Comparison of ENCODE assay signal across 20 mouse cellular contexts in genomic region chr7:129819651-129820050, GRCm38 (mm10).
DNase-seq lines count a peak whose midpoint lies in the region; ATAC-seq and TF ChIP-seq lines count a peak whose summit lies in the region.
"Had no signal": no experiment of that assay in that cellular context is flagged by ENCODE, and none has a peak within 500 bp of the region (broad histone marks: within the 10 kb centered on the region; RNA-seq: fewer than 3 reads in every experiment).

No protein-coding gene starts in this region.

- TF ChIP-seq CTCF in kidney, postnatal 0 days (IDR thresholded peaks at IDR 0.05; ENCODE audit: low read depth), result no peak

- WGBS in kidney, postnatal 0 days, result 84% methylated on average over 5 of the region's 5 CpGs
- 83% methylated on average over 5 of the region's 5 CpGs for WGBS in midbrain, embryonic 11.5 days
- WGBS in midbrain, embryonic 13.5 days, result 80% methylated on average over 5 of the region's 5 CpGs
- WGBS in heart, embryonic 15.5 days, result 46% methylated on average over 5 of the region's 5 CpGs
- WGBS in hindbrain, embryonic 16.5 days, result 79% methylated on average over 5 of the region's 5 CpGs

- H3K4me2 ChIP-seq in kidney, postnatal 0 days (ENCODE audit: low read length), result no peak overlapping the region
- H3K4me2 ChIP-seq in midbrain, embryonic 11.5 days, result no peak overlapping the region
- H3K4me2 ChIP-seq in midbrain, embryonic 13.5 days (replicated peaks), result no peak overlapping the region
- H3K4me2 ChIP-seq in heart, embryonic 15.5 days, result no peak overlapping the region
- H3K4me2 ChIP-seq in hindbrain, embryonic 16.5 days (ENCODE audit: low read length), result no peak overlapping the region
- H3K4me2 ChIP-seq: forebrain, embryonic 13.5 days; hindbrain, embryonic 12.5 days; liver, embryonic 11.5 days; neural tube, embryonic 15.5 days had no signal

- no peaks in the 10 kb centered on the region for H3K9me3 ChIP-seq in kidney, postnatal 0 days (replicated peaks; ENCODE audit: low read length)
- no peaks in the 10 kb centered on the region for H3K9me3 ChIP-seq in midbrain, embryonic 11.5 days (ENCODE audit: control insufficient read depth, low read length)
- no peaks in the 10 kb centered on the region for H3K9me3 ChIP-seq in midbrain, embryonic 13.5 days
- no peaks in the 10 kb centered on the region for H3K9me3 ChIP-seq in heart, embryonic 15.5 days (replicated peaks)
- H3K9me3 ChIP-seq in hindbrain, embryonic 16.5 days (ENCODE audit: control insufficient read depth, low read length), result no peaks in the 10 kb centered on the region
- H3K9me3 ChIP-seq: forebrain, embryonic 13.5 days; hindbrain, embryonic 12.5 days; neural tube, embryonic 15.5 days had no signal

- no peak for DNase-seq in kidney, postnatal 0 days (ENCODE audit: low spot score)
- no peak for DNase-seq in kidney, adult 18-20 months
- DNase-seq in midbrain, embryonic 11.5 days (ENCODE audit: low spot score, missing footprints), result peak; percentile 33
- DNase-seq in gastrocnemius, postnatal 36 days, result no peak
- DNase-seq: adrenal gland, adult 8-10 months; cerebellum, adult 9-11 months; kidney, postnatal 10 days; lung, postnatal 14 days; thymus, adult 2 months had no signal

- no peak overlapping the region for H3K9ac ChIP-seq in kidney, postnatal 0 days (ENCODE audit: low read depth, low read length)
- H3K9ac ChIP-seq in midbrain, embryonic 11.5 days (ENCODE audit: low read length), result no peak overlapping the region
- H3K9ac ChIP-seq in midbrain, embryonic 13.5 days (replicated peaks), result no peak overlapping the region
- no peak overlapping the region for H3K9ac ChIP-seq in heart, embryonic 15.5 days
- no peak overlapping the region for H3K9ac ChIP-seq in hindbrain, embryonic 16.5 days (ENCODE audit: low read depth, low read length)
- H3K9ac ChIP-seq: forebrain, embryonic 13.5 days; hindbrain, embryonic 12.5 days; neural tube, embryonic 15.5 days had no signal

- H3K27me3 ChIP-seq in kidney, postnatal 0 days (ENCODE audit: insufficient read depth, low read length), result no peaks in the 10 kb centered on the region
- no peaks in the 10 kb centered on the region; the same call in 1 of the 2 replicates for H3K27me3 ChIP-seq in midbrain, embryonic 11.5 days (ENCODE audit: control insufficient read depth, insufficient read depth, low read length)
- peaks cover 3% of the 10 kb centered on the region; the same call in 1 of the 2 replicates for H3K27me3 ChIP-seq in midbrain, embryonic 13.5 days
- 0 out of 2 replicates have a peak, but pooled peaks cover 4% of the 10 kb centered on the region for H3K27me3 ChIP-seq in heart, embryonic 15.5 days
- H3K27me3 ChIP-seq in hindbrain, embryonic 16.5 days (replicated peaks; ENCODE audit: control insufficient read depth, insufficient read depth, low read length), result no peaks in the 10 kb centered on the region
- H3K27me3 ChIP-seq: forebrain, embryonic 13.5 days; hindbrain, embryonic 12.5 days; megakaryocyte, embryonic 14.5 days; neural tube, embryonic 15.5 days had no signal

- ATAC-seq in kidney, postnatal 0 days (replicated peaks; ENCODE audit: low FRiP score, low read depth), result no peak
- ATAC-seq in midbrain, embryonic 11.5 days (ENCODE audit: low FRiP score), result no peak
- no peak for ATAC-seq in midbrain, embryonic 13.5 days
- peak; percentile 73; the same call in 1 of the 2 replicates for ATAC-seq in heart, embryonic 15.5 days (replicated peaks; ENCODE audit: insufficient number of reproducible peaks, insufficient read depth, low FRiP score, low read depth)
- ATAC-seq in hindbrain, embryonic 16.5 days, result no peak
- ATAC-seq: forebrain, embryonic 13.5 days; midbrain, embryonic 16.5 days had no signal

- intact Hi-C loops in gastrocnemius, postnatal 36 days (cut with DNase I), result no loop called here

- no peak overlapping the region for H3K4me3 ChIP-seq in kidney, postnatal 0 days (replicated peaks; ENCODE audit: low read depth, low read length)
- no peak overlapping the region for H3K4me3 ChIP-seq in midbrain, embryonic 11.5 days (ENCODE audit: low read depth, low read length)
- no peak overlapping the region for H3K4me3 ChIP-seq in midbrain, embryonic 13.5 days (replicated peaks)
- no peak overlapping the region for H3K4me3 ChIP-seq in heart, embryonic 15.5 days
- H3K4me3 ChIP-seq in hindbrain, embryonic 16.5 days (ENCODE audit: low read length), result no peak overlapping the region
- H3K4me3 ChIP-seq: erythroblast, embryonic 14.5 days; forebrain, embryonic 13.5 days; heart, adult 2 months; hindbrain, embryonic 12.5 days; megakaryocyte, embryonic 14.5 days; neural tube, embryonic 15.5 days had no signal

- H3K36me3 ChIP-seq in kidney, postnatal 0 days (ENCODE audit: insufficient read depth, low read length), result no peaks in the 10 kb centered on the region
- no peaks in the 10 kb centered on the region for H3K36me3 ChIP-seq in midbrain, embryonic 11.5 days (ENCODE audit: control insufficient read depth, insufficient read depth, low read length)
- no peaks in the 10 kb centered on the region for H3K36me3 ChIP-seq in midbrain, embryonic 13.5 days
- H3K36me3 ChIP-seq in heart, embryonic 15.5 days, result no peaks in the 10 kb centered on the region
- no peaks in the 10 kb centered on the region for H3K36me3 ChIP-seq in hindbrain, embryonic 16.5 days (ENCODE audit: control insufficient read depth, insufficient read depth, low read length)
- H3K36me3 ChIP-seq: hindbrain, embryonic 12.5 days; neural tube, embryonic 15.5 days had no signal

- H3K4me1 ChIP-seq in kidney, postnatal 0 days (replicated peaks; ENCODE audit: insufficient read depth, low read length), result 0 out of 2 replicates have a peak, but pooled peaks cover under 1% of the 10 kb centered on the region
- no peaks in the 10 kb centered on the region for H3K4me1 ChIP-seq in midbrain, embryonic 11.5 days (ENCODE audit: control insufficient read depth, insufficient read depth, low read length)
- no peaks in the 10 kb centered on the region for H3K4me1 ChIP-seq in midbrain, embryonic 13.5 days (replicated peaks)
- H3K4me1 ChIP-seq in heart, embryonic 15.5 days (replicated peaks), result peaks cover 5% of the 10 kb centered on the region; the same call in 1 of the 2 replicates
- no peaks in the 10 kb centered on the region for H3K4me1 ChIP-seq in hindbrain, embryonic 16.5 days (ENCODE audit: control insufficient read depth, insufficient read depth, low read depth, low read length)
- H3K4me1 ChIP-seq: hindbrain, embryonic 12.5 days; megakaryocyte, embryonic 14.5 days had no signal

- H3K27ac ChIP-seq in kidney, postnatal 0 days, result peak overlapping the region; percentile 36; the same call in 1 of the 2 replicates
- no peak overlapping the region for H3K27ac ChIP-seq in midbrain, embryonic 11.5 days (ENCODE audit: low read depth, low read length)
- no peak overlapping the region for H3K27ac ChIP-seq in midbrain, embryonic 13.5 days
- peak overlapping the region; percentile 31; the same call in 1 of the 2 replicates for H3K27ac ChIP-seq in heart, embryonic 15.5 days
- H3K27ac ChIP-seq in hindbrain, embryonic 16.5 days (ENCODE audit: low read depth, low read length), result no peak overlapping the region
- H3K27ac ChIP-seq: forebrain, embryonic 13.5 days; heart, adult 2 months; hindbrain, embryonic 12.5 days; neural tube, embryonic 15.5 days had no signal

Comparison
In these comparisons a context has a peak if more than half of its experiments do, and no peak if none do; other contexts are left out.
1. H3K27ac ChIP-seq: peak in kidney, postnatal 0 days (single experiment) and heart, embryonic 15.5 days (single experiment); none in midbrain, embryonic 11.5 days (single experiment), midbrain, embryonic 13.5 days (single experiment) and hindbrain, embryonic 16.5 days (single experiment).